Mouse (Mus musculus): ENCODE data around the gene Ccdc14. TPM values are rescaled to one million over a fixed set of nuclear protein-coding genes. Genes with fewer than 3 reads are reported as not detected.
A peak's percentile ranks its signal among the peaks of the same experiment; 100 is the strongest.
"Not testable (repeated sequence)": the region's sequence is repeated elsewhere in the genome, so short reads cannot be mapped to it uniquely, and the experiment has no call there.

Gene Ccdc14
- total and polyA plus RNA-seq, 3 experiments, result 11.6 to 18.9 (median 18.5) TPM

- dilution Hi-C loops (cut with MboI; ENCODE audit: extremely low pct_ligation_motif_present, extremely low pct_unique_long_range_greater_than_20kb, low sequenced_read_pairs) (no loop called here), in situ Hi-C loops (cut with MboI; ENCODE audit: low pct_ligation_motif_present, low pct_unique_long_range_greater_than_20kb, low sequenced_read_pairs) (no loop called here)
- DNase-seq (ENCODE audit: extremely low read depth), result peak; percentile 51
- Histone ChIP-seq H3K4me3 (replicated peaks in 1 of 3; ENCODE audit: low read depth in 2 of 3, low read length in 2 of 3, poor library complexity in 1 of 3) (no peak overlapping the region), H3K27me3 (replicated peaks) (no peaks in the 10 kb centered on the region), H3K9me3 (replicated peaks; ENCODE audit: low read length) (no peaks in the 10 kb centered on the region), H3K4me2 (ENCODE audit: insufficient read depth, low read depth, poor library complexity, severe bottlenecking) (no peak overlapping the region), H3K27ac (ENCODE audit: insufficient read depth, low read depth) (no peak overlapping the region), H3K36me3 (replicated peaks in 1 of 2; ENCODE audit: control insufficient read depth in 1 of 2, insufficient read depth in 1 of 2, low read length in 1 of 2) (peaks cover 28 to 79% of the 10 kb centered on the region in 2 experiments), H3K9ac (ENCODE audit: insufficient read depth, low read depth) (no peak overlapping the region), H3K79me2 (replicated peaks; ENCODE audit: control insufficient read depth, extremely low read depth, insufficient read depth, poor library complexity, severe bottlenecking) (no peaks in the 10 kb centered on the region), H3K4me1 (ENCODE audit: control insufficient read depth in 1 of 2, insufficient read depth in 2 of 2) (no peaks in the 10 kb centered on the region)
- TF ChIP-seq POLR2AphosphoS2 (IDR thresholded peaks at IDR 0.05; ENCODE audit: low read depth, low read length) (no peak), ELF1 (IDR thresholded peaks at IDR 0.05; ENCODE audit: low read depth, low read length) (no peak), E2F4 (IDR thresholded peaks at IDR 0.05; ENCODE audit: insufficient replicate concordance, low read depth, low read length) (no peak), MAZ (IDR thresholded peaks at IDR 0.05; ENCODE audit: low read depth, low read length) (no peak), PAX5 (IDR thresholded peaks at IDR 0.05; ENCODE audit: low read length) (no peak), EP300 (IDR thresholded peaks at IDR 0.05; ENCODE audit: low read length) (no peak), CHD2 (IDR thresholded peaks at IDR 0.05; ENCODE audit: low read length) (peak; percentile 85), ZNF384 (IDR thresholded peaks at IDR 0.05; ENCODE audit: low read depth, low read length) (no peak), MAX (IDR thresholded peaks at IDR 0.05; ENCODE audit: low read length) (no peak), POLR2A (IDR thresholded peaks at IDR 0.05; ENCODE audit: low read depth, low read length) (no peak), RCOR1 (conservative IDR thresholded peaks at IDR 0.05; ENCODE audit: low read depth, low read length) (no peak), ETS1 (conservative IDR thresholded peaks at IDR 0.05; ENCODE audit: low read depth, low read length) (no peak), CTCF (conservative IDR thresholded peaks at IDR 0.05 in 1 of 2, IDR thresholded peaks at IDR 0.05 in 1 of 2; ENCODE audit: low read depth in 2 of 2, low read length in 2 of 2) (peak in 1 of 2 experiments; percentile 77; a peak in 2 of 4 replicates), IRF4 (IDR thresholded peaks at IDR 0.05; ENCODE audit: low read depth, low read length) (no peak), RAD21 (IDR thresholded peaks at IDR 0.05; ENCODE audit: low read depth, low read length) (peak; percentile 30), SIN3A (IDR thresholded peaks at IDR 0.05; ENCODE audit: low read length) (no peak), TCF12 (IDR thresholded peaks at IDR 0.05; ENCODE audit: low read depth, low read length) (no peak), SMC3 (IDR thresholded peaks at IDR 0.05; ENCODE audit: low read depth, low read length) (peak; percentile 66)
Observed at GRCm38 (mm10) chr16:34711481-34711880, 21.1 kb downstream of the Ccdc14 start.

GRCm38 (mm10) chr16:34725156-34725555 is 34.7 kb downstream of the Ccdc14 start:
- dilution Hi-C loops (cut with MboI; ENCODE audit: extremely low pct_ligation_motif_present, extremely low pct_unique_long_range_greater_than_20kb, low sequenced_read_pairs) (no loop called here), in situ Hi-C loops (cut with MboI; ENCODE audit: low pct_ligation_motif_present, low pct_unique_long_range_greater_than_20kb, low sequenced_read_pairs) (no loop called here)
- Histone ChIP-seq H3K4me2 (ENCODE audit: insufficient read depth, low read depth, poor library complexity, severe bottlenecking) (no peak overlapping the region), H3K36me3 (replicated peaks in 1 of 2; ENCODE audit: control insufficient read depth in 1 of 2, insufficient read depth in 1 of 2, low read length in 1 of 2) (peaks cover 23 to 61% of the 10 kb centered on the region in 2 experiments), H3K4me3 (replicated peaks in 1 of 3; ENCODE audit: low read depth in 2 of 3, low read length in 2 of 3, poor library complexity in 1 of 3) (no peak overlapping the region), H3K27ac (ENCODE audit: insufficient read depth, low read depth) (no peak overlapping the region), H3K9me3 (replicated peaks; ENCODE audit: low read length) (no peaks in the 10 kb centered on the region), H3K9ac (ENCODE audit: insufficient read depth, low read depth) (no peak overlapping the region), H3K27me3 (replicated peaks) (no peaks in the 10 kb centered on the region), H3K79me2 (replicated peaks; ENCODE audit: control insufficient read depth, extremely low read depth, insufficient read depth, poor library complexity, severe bottlenecking) (no peaks in the 10 kb centered on the region), H3K4me1 (ENCODE audit: control insufficient read depth in 1 of 2, insufficient read depth in 2 of 2) (no peaks in the 10 kb centered on the region)
- DNase-seq (ENCODE audit: extremely low read depth), result no peak
- no peak for TF ChIP-seq ZMIZ1 (IDR thresholded peaks at IDR 0.05; ENCODE audit: low read depth, low read length)
- no peak for TF ChIP-seq SMC3 (IDR thresholded peaks at IDR 0.05; ENCODE audit: low read depth, low read length)

GRCm38 (mm10) chr16:34728610-34729009 is 38.2 kb downstream of the Ccdc14 start:
- H3K9ac ChIP-seq (ENCODE audit: insufficient read depth, low read depth); in situ Hi-C loops (cut with MboI; ENCODE audit: low pct_ligation_motif_present, low pct_unique_long_range_greater_than_20kb, low sequenced_read_pairs); H3K4me3 ChIP-seq (replicated peaks in 1 of 3; ENCODE audit: low read depth in 2 of 3, low read length in 2 of 3, poor library complexity in 1 of 3); H3K27me3 ChIP-seq (replicated peaks); H3K9me3 ChIP-seq (replicated peaks; ENCODE audit: low read length); H3K4me2 ChIP-seq (ENCODE audit: insufficient read depth, low read depth, poor library complexity, severe bottlenecking); H3K27ac ChIP-seq (ENCODE audit: insufficient read depth, low read depth); DNase-seq (ENCODE audit: extremely low read depth); H3K79me2 ChIP-seq (replicated peaks; ENCODE audit: control insufficient read depth, extremely low read depth, insufficient read depth, poor library complexity, severe bottlenecking); dilution Hi-C loops (cut with MboI; ENCODE audit: extremely low pct_ligation_motif_present, extremely low pct_unique_long_range_greater_than_20kb, low sequenced_read_pairs); H3K4me1 ChIP-seq (ENCODE audit: control insufficient read depth in 1 of 2, insufficient read depth in 2 of 2): not testable (repeated sequence)
- peaks cover 10 to 34% of the 10 kb centered on the region in 2 experiments for H3K36me3 ChIP-seq (replicated peaks in 1 of 2; ENCODE audit: control insufficient read depth in 1 of 2, insufficient read depth in 1 of 2, low read length in 1 of 2)

Measured in CH12.LX (cell line).